Mouse (Mus musculus) adrenal gland, postnatal 10 days (tissue): ENCODE data around the gene Zmat1. TPM values are rescaled to one million over a fixed set of nuclear protein-coding genes. Genes with fewer than 3 reads are reported as not detected.
"Not testable (repeated sequence)": the region's sequence is repeated elsewhere in the genome, so short reads cannot be mapped to it uniquely, and the experiment has no call there.

Experiments
- DNase-seq: peaks from one replicate; pipeline ENCODE4 v3.0.0; 2021; ENCODE audit warnings: mixed read lengths
- long read RNA-seq, 2 experiments: library from polyadenylated mRNA; stranded (forward); transcript quantifications; one replicate each; pipeline ENCODE4 v2.0.0; 2021
- total RNA-seq, 2 experiments: library from RNA; stranded (reverse); gene quantifications; 2 replicates each; pipeline ENCODE4 v1.2.3; 2021

Zmat1 gene
- total RNA-seq: 1 to 10 TPM; 5.7 to 8.4 TPM
- long read RNA-seq, experiment 1, partial matches to known transcripts: 0 of 3 reads
- long read RNA-seq, experiment 1, other reads (novel, unspliced or antisense): 1 of 3 reads
- long read RNA-seq, experiment 2, partial matches to known transcripts: 0 of 4 reads
- long read RNA-seq, experiment 2, other reads (novel, unspliced or antisense): 2 of 4 reads

- DNase-seq: peak; percentile 89
Observed at GRCm38 (mm10) chrX:135008720-135009470, at the start of gene Zmat1. Gene Zmat1 (minus strand): TSS chrX:135009209.

- not testable (repeated sequence) for DNase-seq
Observed at GRCm38 (mm10) chrX:135053939-135054338, 44.9 kb upstream of the Zmat1 start.

- peak; percentile 2 for DNase-seq
Observed at GRCm38 (mm10) chrX:135035962-135036375, 27.0 kb upstream of the Zmat1 start.

GRCm38 (mm10) chrX:135025135-135025534, 16.1 kb upstream of the Zmat1 start:
- no peak for DNase-seq

- DNase-seq: no peak
Observed at GRCm38 (mm10) chrX:135011381-135011780, 2.4 kb upstream of the Zmat1 start.

- DNase-seq: no peak
Observed at GRCm38 (mm10) chrX:135009471-135009815, 434 bp upstream of the Zmat1 start.

GRCm38 (mm10) chrX:135008021-135008420, 988 bp downstream of the Zmat1 start:
- DNase-seq: no peak

- DNase-seq: no peak
Observed at GRCm38 (mm10) chrX:134964546-134964945, 44.5 kb downstream of the Zmat1 start, which contains the start of gene Nxf2. Gene Nxf2 (minus strand): TSS chrX:134964754.

GRCm38 (mm10) chrX:134963305-134964094, 45.5 kb downstream of the Zmat1 start:
- DNase-seq: peak; percentile 60

- DNase-seq: peak; percentile 45
Observed at GRCm38 (mm10) chrX:134930361-134930760, 78.6 kb downstream of the Zmat1 start.

- DNase-seq: no peak
Observed at GRCm38 (mm10) chrX:134929927-134930326, 79.1 kb downstream of the Zmat1 start.

- DNase-seq: peak; percentile 39
Observed at GRCm38 (mm10) chrX:134925058-134925457, 84.0 kb downstream of the Zmat1 start.

- no peak for DNase-seq
Observed at GRCm38 (mm10) chrX:134923675-134924424, 85.2 kb downstream of the Zmat1 start.

Other genes starting within 250 kb of the Zmat1 start
- gene Armcx2, start 200.0 kb downstream of the Zmat1 start, total RNA-seq: 10 to 100 TPM; 43.8 to 47.1 TPM
- under 1 TPM; 0.15 to 0.18 TPM for gene Nxf2, start 44.5 kb downstream of the Zmat1 start, total RNA-seq
- gene Gm15023, start 168.4 kb upstream of the Zmat1 start, total RNA-seq: not detected
- 1 to 10 TPM in 1 of 2 experiments, under 1 TPM in 1; 0.54 to 3.6 TPM for gene Tceal6, start 201.5 kb upstream of the Zmat1 start, total RNA-seq